Mouse (Mus musculus) lung, postnatal 36 days (tissue): ENCODE results near the gene Gm49387.

Source experiments
- DNase-seq: peaks from one replicate; pipeline ENCODE4 v3.0.0; 2022; ENCODE audit warnings: mixed read lengths

The Gm49387 gene

GRCm38 (mm10) chr14:31572561-31573175 is 68.0 kb downstream of the Gm49387 start:
- no peak for DNase-seq

GRCm38 (mm10) chr14:31571419-31571818 is 69.3 kb downstream of the Gm49387 start:
- no peak for DNase-seq

- DNase-seq, result no peak
Measured at GRCm38 (mm10) chr14:31570131-31570951, 70.3 kb downstream of the Gm49387 start.

- peak; percentile 56 for DNase-seq
Measured at GRCm38 (mm10) chr14:31569151-31569631, 71.5 kb downstream of the Gm49387 start.

GRCm38 (mm10) chr14:31565478-31566212 is 75.0 kb downstream of the Gm49387 start:
- DNase-seq, result no peak

- peak; percentile 80 for DNase-seq
Measured at GRCm38 (mm10) chr14:31564452-31565179, 76.1 kb downstream of the Gm49387 start.

- peak; percentile 50 for DNase-seq
Measured at GRCm38 (mm10) chr14:31560886-31561285, 79.8 kb downstream of the Gm49387 start.

GRCm38 (mm10) chr14:31559216-31559615 is 81.5 kb downstream of the Gm49387 start:
- DNase-seq, result peak; percentile 70

- no peak for DNase-seq
Measured at GRCm38 (mm10) chr14:31557784-31558183, 82.9 kb downstream of the Gm49387 start.

- no peak for DNase-seq
Measured at GRCm38 (mm10) chr14:31557273-31557672, 83.4 kb downstream of the Gm49387 start.

- no peak for DNase-seq
Measured at GRCm38 (mm10) chr14:31556526-31557260, 84.0 kb downstream of the Gm49387 start.

GRCm38 (mm10) chr14:31555963-31556434 is 84.7 kb downstream of the Gm49387 start:
- no peak for DNase-seq

GRCm38 (mm10) chr14:31555021-31555420 is 85.7 kb downstream of the Gm49387 start:
- DNase-seq, result no peak

GRCm38 (mm10) chr14:31543885-31544442 is 96.7 kb downstream of the Gm49387 start:
- DNase-seq, result no peak

- peak; percentile 64 for DNase-seq
Measured at GRCm38 (mm10) chr14:31537298-31537697, 103.4 kb downstream of the Gm49387 start.

- DNase-seq, result no peak
Measured at GRCm38 (mm10) chr14:31532656-31533055, 108.0 kb downstream of the Gm49387 start.

GRCm38 (mm10) chr14:31531506-31532148 is 109.1 kb downstream of the Gm49387 start:
- peak; percentile 57 for DNase-seq

GRCm38 (mm10) chr14:31530847-31531246 is 109.8 kb downstream of the Gm49387 start:
- DNase-seq, result no peak

GRCm38 (mm10) chr14:31525040-31525810 is 115.5 kb downstream of the Gm49387 start:
- DNase-seq, result no peak

GRCm38 (mm10) chr14:31521318-31521717 is 119.4 kb downstream of the Gm49387 start:
- DNase-seq, result peak; percentile 15
